Mouse (Mus musculus) liver, embryonic 18 days (tissue): Measurements from ENCODE around the gene Cenpb. TPM values are rescaled to one million over a fixed set of nuclear protein-coding genes. Genes with fewer than 3 reads are reported as not detected.

Experiments used
- polyA plus RNA-seq: library from polyadenylated mRNA; depleted of rRNA; stranded (reverse); fragments of >200 nt; gene quantifications from 2 replicates; pipeline ENCODE4 v1.2.3, GENCODE M21; 2012; rRNA removed

Gene Cenpb
- 11.9 and 12.3 TPM in 2 replicates for polyA plus RNA-seq

GRCm38 (mm10) chr2:131179990-131180587 lies at the start of gene Cenpb:
Gene Cenpb (minus strand): TSS chr2:131180067.

DNA sequence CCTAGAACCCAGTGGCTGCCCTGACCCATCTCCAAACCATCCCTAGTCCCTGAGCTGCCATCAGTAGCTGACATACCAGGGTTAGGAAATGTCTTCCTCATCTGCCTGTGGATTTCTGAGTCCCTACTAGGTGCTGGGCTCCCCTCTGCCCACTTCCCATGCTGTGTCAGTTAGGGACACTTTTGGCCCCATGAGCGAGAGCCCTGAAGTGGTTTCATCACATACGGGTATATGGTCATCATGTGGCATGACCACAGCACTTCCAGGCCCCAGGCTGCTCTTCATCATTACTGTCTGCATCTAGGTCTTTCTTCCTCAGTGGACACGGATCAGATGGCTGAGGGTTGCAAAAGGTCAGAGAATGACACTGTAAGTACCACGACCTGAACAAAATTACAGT lies 26.9 kb upstream of the Cenpb start, which contains the start of gene Ap5s1:
Gene Ap5s1 (plus strand): TSS at position 301 of the 400 bp plus-strand sequence.

GRCm38 (mm10) chr2:131186771-131187601 lies 7.1 kb upstream of the Cenpb start, which contains the start of the genes Cdc25b and Spef1:
Gene Cdc25b (plus strand): TSS chr2:131186949.
Gene Spef1 (minus strand): TSS chr2:131187282.

DNA sequence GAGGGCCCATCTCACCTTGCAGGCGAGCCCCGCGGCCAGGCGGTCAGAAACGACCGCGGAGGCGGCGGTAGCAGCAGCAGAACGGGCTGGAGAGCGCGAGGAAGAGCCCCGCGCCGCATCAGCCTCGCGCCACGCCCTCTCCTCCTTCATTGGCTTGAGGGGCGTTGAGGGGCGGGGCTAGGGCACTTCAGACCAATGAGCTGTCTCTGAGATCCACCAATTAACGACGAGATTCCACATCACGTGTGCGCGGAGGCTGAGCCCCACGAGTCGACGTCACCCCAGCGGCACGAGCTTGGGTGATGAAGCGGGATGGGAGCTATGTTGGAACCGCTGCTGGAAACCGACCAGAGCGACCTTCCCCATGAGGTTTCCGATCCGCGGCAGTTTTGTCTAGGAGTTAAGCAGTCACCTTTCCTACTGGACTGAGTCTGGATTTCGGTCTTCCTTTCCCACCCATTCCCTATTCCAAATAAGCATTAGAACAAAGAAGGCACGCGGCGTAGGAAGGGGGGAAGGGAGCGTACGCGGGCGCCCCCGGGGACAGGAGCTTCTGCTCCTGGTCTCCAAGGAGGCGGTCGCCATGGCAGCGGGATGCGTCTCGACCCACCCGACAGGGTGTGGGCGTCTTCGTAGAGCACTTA lies 19.8 kb downstream of the Cenpb start, which contains the start of gene 1700037H04Rik:
Gene 1700037H04Rik (minus strand): TSS at position 144 of the 644 bp plus-strand sequence.

DNA sequence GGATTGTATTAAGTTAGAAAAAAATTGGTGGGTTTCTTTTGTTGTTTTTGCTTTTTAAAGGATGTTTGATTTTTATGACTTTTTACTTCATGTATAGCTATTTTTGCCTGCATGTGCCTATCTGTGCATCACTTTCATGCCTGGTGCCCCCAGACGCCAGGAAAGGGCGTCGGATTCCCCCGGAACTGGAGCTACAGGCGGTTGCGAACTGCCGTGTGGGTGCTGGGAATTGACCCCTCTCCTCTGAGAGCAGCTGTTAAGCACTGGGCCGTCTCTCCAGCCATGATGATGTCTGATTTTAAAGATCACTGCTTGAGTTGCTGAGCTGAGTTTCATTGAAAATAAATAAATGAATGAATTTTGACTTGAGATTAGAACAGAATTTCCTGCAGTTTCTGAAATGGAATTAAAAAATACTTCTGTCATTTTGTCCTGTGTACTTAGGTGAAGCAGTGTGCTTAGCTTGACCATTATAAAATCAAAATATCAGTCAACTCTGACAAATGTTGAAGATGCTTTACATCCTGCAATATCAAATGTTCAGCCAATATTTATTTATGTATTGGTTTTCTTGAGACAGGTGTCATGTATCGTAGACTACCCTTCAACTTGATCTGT lies 46.8 kb downstream of the Cenpb start, which contains the start of gene Gm11037:
Gene Gm11037 (plus strand): TSS at position 568 of the 618 bp plus-strand sequence.

GRCm38 (mm10) chr2:131127161-131127730 lies 52.6 kb downstream of the Cenpb start, which contains the start of gene Hspa12b:
Gene Hspa12b (plus strand): TSS chr2:131127280.

Other genes starting within 250 kb of the Cenpb start
- 0.30 and 0.47 TPM in 2 replicates for gene Gfra4, start 137.0 kb downstream of the Cenpb start, polyA plus RNA-seq
- gene Adam33, start 116.3 kb downstream of the Cenpb start, polyA plus RNA-seq, result 1.2 and 1.7 TPM in 2 replicates
- 5.1 and 6.2 TPM in 2 replicates for gene Siglec1, start 93.3 kb downstream of the Cenpb start, polyA plus RNA-seq
- gene Hspa12b, start 52.8 kb downstream of the Cenpb start, polyA plus RNA-seq, result 1.9 and 2.2 TPM in 2 replicates
- gene Gm11037, start 46.6 kb downstream of the Cenpb start, polyA plus RNA-seq, result not detected in 2 replicates
- gene 1700037H04Rik, start 20.0 kb downstream of the Cenpb start, polyA plus RNA-seq, result 53.4 and 66.1 TPM in 2 replicates
- 82.9 and 102 TPM in 2 replicates for gene Cdc25b, start 6.9 kb upstream of the Cenpb start, polyA plus RNA-seq
- 1.6 and 1.9 TPM in 2 replicates for gene Spef1, start 7.2 kb upstream of the Cenpb start, polyA plus RNA-seq
- gene Ap5s1, start 27.0 kb upstream of the Cenpb start, polyA plus RNA-seq, result 21.8 and 22.1 TPM in 2 replicates
- gene Mavs, start 54.0 kb upstream of the Cenpb start, polyA plus RNA-seq, result 33.2 and 33.6 TPM in 2 replicates
- gene Pank2, start 82.4 kb upstream of the Cenpb start, polyA plus RNA-seq, result 11.8 and 12.8 TPM in 2 replicates
- 1.4 TPM in 2 replicates for gene Rnf24, start 172.8 kb upstream of the Cenpb start, polyA plus RNA-seq